Mouse (Mus musculus) liver, embryonic 14 days (tissue): ENCODE results near the gene Fam155a. TPM values are rescaled to one million over a fixed set of nuclear protein-coding genes. Genes with fewer than 3 reads are reported as not detected.

Source experiments
- polyA plus RNA-seq: library from polyadenylated mRNA; depleted of rRNA; stranded (reverse); fragments of >200 nt; gene quantifications from 2 replicates; pipeline ENCODE4 v1.2.3, GENCODE M21; 2012; rRNA removed

Fam155a gene
- 0.07 and 0.09 TPM in 2 replicates for polyA plus RNA-seq

DNA sequence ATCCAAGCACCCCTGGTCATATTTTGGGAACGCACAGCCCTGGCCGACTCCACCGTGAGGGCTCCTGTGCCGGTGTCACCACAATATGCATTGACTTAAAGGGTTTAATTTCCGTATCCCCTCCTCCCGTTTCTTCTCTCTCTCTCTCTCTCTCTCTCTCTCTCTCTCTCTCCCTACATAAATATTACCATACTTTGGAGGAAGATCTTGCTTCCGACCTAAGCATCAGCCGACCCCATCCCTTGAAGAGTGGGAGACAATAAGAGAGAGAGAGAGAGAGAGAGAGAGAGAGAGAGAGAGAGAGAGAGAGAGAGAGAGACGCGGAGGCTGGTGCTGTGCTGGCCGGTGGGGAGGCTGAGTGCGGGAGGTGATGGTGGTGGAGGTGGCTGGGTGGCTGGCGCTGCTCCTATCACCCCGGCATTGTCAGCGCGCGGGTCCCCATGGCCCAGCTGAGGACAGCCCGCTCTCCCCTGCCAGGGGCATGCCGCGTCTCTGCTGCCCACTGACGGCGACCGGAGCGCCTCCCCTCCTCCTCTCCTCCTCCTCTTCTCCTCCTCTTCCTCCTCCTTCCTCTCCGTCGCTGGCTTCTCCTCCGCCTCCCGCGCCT is at the start of gene Fam155a:
Gene Fam155a, minus strand, starts transcription at position 163 of the 607 bp plus-strand sequence.

Other genes with a start within 250 kb of the Fam155a start
- not detected in 2 replicates for gene Gm10217, start 93.1 kb upstream of the Fam155a start, polyA plus RNA-seq
- gene Lig4, start 206.5 kb upstream of the Fam155a start, polyA plus RNA-seq: 0.86 and 0.90 TPM in 2 replicates
- gene Abhd13, start 206.5 kb upstream of the Fam155a start, polyA plus RNA-seq: 2.9 and 3.4 TPM in 2 replicates
- gene Tnfsf13b, start 235.3 kb upstream of the Fam155a start, polyA plus RNA-seq: 0.03 and 0.15 TPM in 2 replicates